Mouse (Mus musculus): ENCODE data around the gene Ifit2. TPM values are rescaled to one million over a fixed set of nuclear protein-coding genes. Genes with fewer than 3 reads are reported as not detected.

Gene Ifit2
- polyA plus RNA-seq, 1 experiment from 2014 or later: 6.4 TPM

DNA sequence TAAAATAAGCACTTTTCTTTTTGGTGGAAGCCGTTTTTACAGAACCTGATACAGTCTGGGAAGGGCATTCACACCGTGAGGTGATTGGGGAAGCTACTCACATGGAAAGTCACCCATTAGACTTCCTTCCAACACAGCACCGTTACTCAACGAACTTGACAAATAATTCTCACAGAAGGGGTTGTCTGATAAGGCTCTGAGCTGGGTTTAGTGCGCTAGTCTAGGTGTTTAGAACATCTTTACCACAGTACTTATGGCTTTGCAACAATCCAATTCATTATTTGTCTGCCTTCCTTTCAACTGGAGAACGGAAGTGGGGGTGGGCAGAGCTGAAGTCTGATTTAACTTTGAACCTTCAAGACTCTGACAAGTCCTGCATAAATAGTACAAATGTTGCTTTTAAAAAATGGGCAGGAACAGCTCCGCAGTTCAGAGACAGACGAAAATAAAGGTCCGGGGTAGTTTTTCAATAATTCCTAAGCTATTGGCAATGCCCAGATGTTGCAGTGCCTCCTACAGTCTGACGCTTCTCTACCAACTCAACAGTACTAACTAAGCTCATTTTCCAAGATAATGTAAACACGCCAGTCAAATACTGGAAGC, 24.1 kb upstream of the Ifit2 start:
- H3K27me3 ChIP-seq (ENCODE audit: control insufficient read depth, insufficient read depth, low read length): no peaks in the 10 kb centered on the region
- peak overlapping the region; percentile 60 for H3K4me3 ChIP-seq (ENCODE audit: low read depth, low read length)
- H3K4me2 ChIP-seq (ENCODE audit: low read depth, low read length, severe bottlenecking): peak overlapping the region; percentile 61
- H3K4me1 ChIP-seq (replicated peaks; ENCODE audit: control insufficient read depth, insufficient read depth, low read length): peaks cover 2% of the 10 kb centered on the region; the same call in 1 of the 2 replicates
- WGBS: 43% methylated on average over 11 of the region's 11 CpGs
- peak overlapping the region; percentile 58 for H3K9ac ChIP-seq (ENCODE audit: low read length)
- no peaks in the 10 kb centered on the region for H3K9me3 ChIP-seq (ENCODE audit: control insufficient read depth, low read length)
- no peaks in the 10 kb centered on the region for H3K36me3 ChIP-seq (ENCODE audit: control insufficient read depth, insufficient read depth, low read length)
- DNase-seq (ENCODE audit: low spot score) (no peak), ATAC-seq (replicated peaks; ENCODE audit: low FRiP score) (peak; percentile 9; the same call in 1 of the 2 replicates)
- H3K27ac ChIP-seq (ENCODE audit: low read depth, low read length): no peak overlapping the region

DNA sequence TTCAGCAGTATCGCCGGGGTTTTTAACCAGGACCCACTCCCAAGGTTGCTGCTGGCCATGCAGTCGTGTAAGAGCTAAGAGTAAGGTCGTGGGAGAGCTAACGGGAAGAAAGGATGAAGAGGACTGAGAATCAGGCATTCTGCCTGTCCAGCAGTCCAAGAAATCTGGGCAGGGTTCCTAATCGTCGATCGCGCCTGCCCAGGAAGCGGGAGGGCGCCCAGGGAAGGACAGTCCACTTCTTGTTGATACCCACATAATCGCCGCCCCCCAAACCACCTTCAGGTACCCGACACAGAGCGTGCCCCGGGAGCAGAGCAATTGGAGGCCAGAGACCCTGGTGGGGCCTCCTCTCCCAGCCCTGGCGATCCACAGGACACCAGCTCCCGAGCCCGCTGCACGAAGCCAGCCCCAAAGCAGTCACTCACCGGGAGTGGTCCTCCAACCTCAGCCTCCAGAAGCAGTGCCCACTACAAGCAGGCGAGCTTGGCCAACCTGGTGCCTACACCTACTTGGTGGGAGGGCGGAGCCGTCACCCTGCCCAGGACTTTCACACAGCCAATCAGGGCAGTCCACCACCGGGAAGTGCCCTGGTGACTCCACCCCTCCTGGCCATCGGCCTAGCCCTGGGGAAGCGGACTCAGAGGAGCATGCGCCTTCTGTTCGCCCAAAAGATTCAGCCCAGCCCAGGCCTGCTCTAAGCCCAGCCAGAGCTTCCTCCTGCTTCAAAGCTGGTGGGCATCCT, 23.4 kb upstream of the Ifit2 start, which contains the start of gene Lipa:
Lipa (minus strand) TSS at position 534 of the 742 bp plus-strand sequence.
- Histone ChIP-seq H3K4me2 (ENCODE audit: low read depth, low read length, severe bottlenecking) (peak within 1 kb of the TSS; percentile 61), H3K4me3 (ENCODE audit: low read depth, low read length) (peak within 1 kb of the TSS; percentile 60), H3K27ac (ENCODE audit: low read depth, low read length) (no peak within 1 kb of the TSS), H3K27me3 (ENCODE audit: control insufficient read depth, insufficient read depth, low read length) (no peaks in the 10 kb centered on the region), H3K9me3 (ENCODE audit: control insufficient read depth, low read length) (no peaks in the 10 kb centered on the region), H3K36me3 (ENCODE audit: control insufficient read depth, insufficient read depth, low read length) (no peaks in the 10 kb centered on the region), H3K9ac (ENCODE audit: low read length) (peak within 1 kb of the TSS; percentile 58), H3K4me1 (replicated peaks; ENCODE audit: control insufficient read depth, insufficient read depth, low read length) (peaks cover 2% of the 10 kb centered on the region; the same call in 1 of the 2 replicates)
- WGBS: under 1% methylated on average over 29 of the region's 29 CpGs
- DNase-seq (ENCODE audit: low spot score) (peak; percentile 92), ATAC-seq (replicated peaks; ENCODE audit: low FRiP score) (peak; percentile 100)

DNA sequence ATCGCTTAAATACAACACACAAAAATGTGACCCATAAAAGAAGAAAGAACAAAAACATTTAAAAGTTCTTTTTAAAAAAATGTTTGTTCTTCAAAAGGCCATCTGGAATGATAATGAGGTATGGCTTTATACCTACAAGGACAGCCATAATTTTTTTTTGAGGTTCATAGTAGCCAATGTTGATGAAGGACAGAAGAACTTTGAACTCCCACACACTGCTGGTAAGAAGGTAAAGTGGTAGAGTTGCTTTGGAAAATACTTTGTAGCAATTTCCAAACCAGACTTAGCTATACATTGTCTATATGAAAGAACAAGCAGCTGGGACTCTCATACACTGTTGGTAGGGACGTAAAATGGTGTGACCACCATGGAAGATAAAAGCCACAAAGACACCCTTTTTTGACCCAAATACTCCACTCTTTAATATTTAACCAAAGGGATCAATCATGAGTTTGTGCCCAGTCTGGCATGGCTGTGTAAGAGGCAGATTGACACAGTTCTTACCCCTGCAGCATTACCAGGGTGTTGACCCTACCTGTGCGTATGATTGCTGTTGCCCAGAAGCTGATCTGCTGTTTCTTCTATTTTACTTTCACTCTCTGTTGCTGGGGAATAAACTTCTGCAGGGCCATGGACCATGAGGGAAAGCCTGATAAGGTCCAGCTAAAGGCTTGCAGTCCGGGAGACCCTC, 18.3 kb upstream of the Ifit2 start:
- H3K27me3 ChIP-seq (ENCODE audit: control insufficient read depth, insufficient read depth, low read length): no peaks in the 10 kb centered on the region
- no peak overlapping the region for H3K4me2 ChIP-seq (ENCODE audit: low read depth, low read length, severe bottlenecking)
- no peak overlapping the region for H3K27ac ChIP-seq (ENCODE audit: low read depth, low read length)
- WGBS: 95% methylated on average over 4 of the region's 4 CpGs
- ATAC-seq (replicated peaks; ENCODE audit: low FRiP score) (no peak), DNase-seq (ENCODE audit: low spot score) (no peak)
- no peaks in the 10 kb centered on the region for H3K9me3 ChIP-seq (ENCODE audit: control insufficient read depth, low read length)
- no peak overlapping the region for H3K9ac ChIP-seq (ENCODE audit: low read length)
- no peak overlapping the region for H3K4me3 ChIP-seq (ENCODE audit: low read depth, low read length)
- H3K4me1 ChIP-seq (replicated peaks; ENCODE audit: control insufficient read depth, insufficient read depth, low read length): no peaks in the 10 kb centered on the region
- H3K36me3 ChIP-seq (ENCODE audit: control insufficient read depth, insufficient read depth, low read length): no peaks in the 10 kb centered on the region

DNA sequence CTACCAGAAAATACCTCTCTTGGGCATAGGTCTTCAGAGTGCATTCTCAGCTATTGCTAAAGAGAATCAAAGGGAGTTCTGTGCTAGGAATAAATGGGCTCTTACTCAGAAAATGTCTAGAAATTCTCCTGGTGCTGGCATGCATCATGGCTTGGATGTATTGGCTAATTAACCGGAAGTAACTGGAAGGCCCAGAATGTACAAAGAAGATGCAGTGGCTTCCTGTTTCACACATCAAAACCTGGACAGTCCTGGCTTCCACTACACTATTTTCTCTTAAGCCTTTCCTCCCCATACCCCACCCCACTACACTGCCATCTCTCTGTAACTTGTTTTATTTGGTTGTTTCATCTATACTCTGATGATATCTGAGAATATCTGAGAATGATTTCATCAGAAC, 11.1 kb upstream of the Ifit2 start:
- Histone ChIP-seq H3K27me3 (ENCODE audit: control insufficient read depth, insufficient read depth, low read length) (no peaks in the 10 kb centered on the region), H3K36me3 (ENCODE audit: control insufficient read depth, insufficient read depth, low read length) (no peaks in the 10 kb centered on the region), H3K9ac (ENCODE audit: low read length) (no peak overlapping the region), H3K27ac (ENCODE audit: low read depth, low read length) (no peak overlapping the region), H3K4me3 (ENCODE audit: low read depth, low read length) (no peak overlapping the region), H3K4me2 (ENCODE audit: low read depth, low read length, severe bottlenecking) (no peak overlapping the region), H3K9me3 (ENCODE audit: control insufficient read depth, low read length) (no peaks in the 10 kb centered on the region), H3K4me1 (replicated peaks; ENCODE audit: control insufficient read depth, insufficient read depth, low read length) (no peaks in the 10 kb centered on the region)
- no peak for DNase-seq (ENCODE audit: low spot score)
- WGBS: 71% methylated on average over 1 of the region's 1 CpGs
- ATAC-seq (replicated peaks; ENCODE audit: low FRiP score): no peak

DNA sequence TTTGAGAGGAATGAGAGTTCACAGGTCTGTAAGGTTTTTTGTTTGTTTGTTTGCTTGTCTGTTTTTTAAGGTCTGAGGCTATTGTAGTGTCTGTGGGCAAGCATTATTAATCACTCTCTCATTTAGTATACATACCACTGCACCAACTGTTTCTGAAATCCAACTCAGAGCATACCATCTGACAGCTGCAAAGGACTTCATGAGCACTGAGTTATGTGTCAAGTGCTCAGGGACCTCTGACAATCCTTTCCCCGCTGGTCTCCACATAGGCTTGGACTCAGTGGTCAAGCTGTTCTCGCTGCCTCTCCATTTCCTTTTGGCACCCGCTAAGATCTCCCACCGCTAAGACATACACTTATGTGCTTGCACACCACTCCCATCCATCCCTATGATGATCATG, 4.3 kb upstream of the Ifit2 start:
- no peak overlapping the region for H3K9ac ChIP-seq (ENCODE audit: low read length)
- no peak for DNase-seq (ENCODE audit: low spot score)

DNA sequence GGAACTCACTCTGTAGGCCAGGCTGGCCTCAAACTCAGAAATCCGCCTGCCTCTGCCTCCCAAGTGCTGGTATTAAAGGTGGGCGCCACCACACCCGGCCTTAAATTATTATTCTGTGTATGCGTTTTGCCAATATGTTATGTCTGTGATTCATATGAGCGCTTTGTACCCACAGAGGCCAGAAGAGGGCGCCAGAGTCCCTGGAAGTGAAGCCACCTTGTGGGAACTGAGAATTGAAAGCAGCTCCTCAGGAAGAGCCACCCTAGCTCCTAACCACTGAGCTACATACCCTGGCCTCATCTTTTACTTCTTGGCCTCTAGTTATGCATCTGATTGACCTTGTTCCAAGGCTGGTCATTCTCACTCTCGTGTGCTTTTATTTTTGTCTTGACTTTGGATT, 2.5 kb upstream of the Ifit2 start:
- Histone ChIP-seq H3K27me3 (ENCODE audit: control insufficient read depth, insufficient read depth, low read length) (no peaks in the 10 kb centered on the region), H3K27ac (ENCODE audit: low read depth, low read length) (no peak overlapping the region), H3K9ac (ENCODE audit: low read length) (no peak overlapping the region), H3K4me1 (replicated peaks; ENCODE audit: control insufficient read depth, insufficient read depth, low read length) (no peaks in the 10 kb centered on the region; the same call in 1 of the 2 replicates), H3K9me3 (ENCODE audit: control insufficient read depth, low read length) (no peaks in the 10 kb centered on the region), H3K36me3 (ENCODE audit: control insufficient read depth, insufficient read depth, low read length) (no peaks in the 10 kb centered on the region), H3K4me3 (ENCODE audit: low read depth, low read length) (no peak overlapping the region), H3K4me2 (ENCODE audit: low read depth, low read length, severe bottlenecking) (no peak overlapping the region)
- DNase-seq (ENCODE audit: low spot score) (peak; percentile 79), ATAC-seq (replicated peaks; ENCODE audit: low FRiP score) (no peak)
- WGBS: 30% methylated on average over 7 of the region's 7 CpGs

More for the DNA sequence above, 4.3 kb upstream of the Ifit2 start:
- no peak overlapping the region for H3K27ac ChIP-seq (ENCODE audit: low read depth, low read length)
- H3K4me1 ChIP-seq (replicated peaks; ENCODE audit: control insufficient read depth, insufficient read depth, low read length): no peaks in the 10 kb centered on the region
- ATAC-seq (replicated peaks; ENCODE audit: low FRiP score): no peak
- 87% methylated on average over 4 of the region's 4 CpGs for WGBS
- H3K36me3 ChIP-seq (ENCODE audit: control insufficient read depth, insufficient read depth, low read length): no peaks in the 10 kb centered on the region
- H3K27me3 ChIP-seq (ENCODE audit: control insufficient read depth, insufficient read depth, low read length): no peaks in the 10 kb centered on the region
- H3K4me3 ChIP-seq (ENCODE audit: low read depth, low read length): no peak overlapping the region
- H3K4me2 ChIP-seq (ENCODE audit: low read depth, low read length, severe bottlenecking): no peak overlapping the region
- H3K9me3 ChIP-seq (ENCODE audit: control insufficient read depth, low read length): no peaks in the 10 kb centered on the region

DNA sequence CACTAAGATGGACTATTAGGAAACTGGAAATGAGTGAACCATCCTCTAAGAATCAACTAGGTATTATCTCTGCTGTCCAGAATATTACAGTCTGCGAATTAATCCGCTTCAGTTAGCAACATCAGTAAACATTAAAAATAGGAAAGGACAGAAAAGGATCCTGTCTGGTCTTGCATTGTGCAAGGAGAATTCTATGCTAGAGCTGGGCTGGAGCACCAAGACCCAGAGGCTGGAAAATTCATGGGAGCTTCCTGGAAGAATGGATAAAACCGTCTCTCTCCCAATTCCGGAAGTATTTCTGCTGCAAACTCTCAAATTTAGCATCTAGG, 325 bp upstream of the Ifit2 start:
- ATAC-seq (replicated peaks; ENCODE audit: low FRiP score) (peak; percentile 11), DNase-seq (ENCODE audit: low spot score) (no peak)
- H3K27ac ChIP-seq (ENCODE audit: low read depth, low read length): no peak overlapping the region

DNA sequence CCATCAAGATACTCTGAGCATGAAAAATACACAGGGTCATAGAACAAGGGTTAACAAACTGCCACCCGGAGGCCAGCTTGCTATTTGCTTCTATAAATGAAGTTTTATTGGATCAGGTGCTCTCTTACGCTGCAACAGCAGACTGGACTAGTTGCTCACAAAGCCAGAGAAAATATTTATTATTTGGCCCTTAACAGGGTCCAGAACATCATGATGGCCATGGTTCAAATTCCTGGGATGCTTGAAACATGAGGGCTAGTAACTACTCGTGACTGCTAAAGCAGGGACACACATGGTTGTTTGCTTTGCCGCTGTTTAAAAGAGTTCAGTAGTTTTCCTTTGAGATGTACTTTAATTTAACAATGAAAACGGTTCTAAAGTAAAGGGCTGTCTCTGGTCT, 1.5 kb downstream of the Ifit2 start:
- Histone ChIP-seq H3K9me3 (ENCODE audit: control insufficient read depth, low read length) (no peaks in the 10 kb centered on the region; the same call in 1 of the 2 replicates), H3K36me3 (ENCODE audit: control insufficient read depth, insufficient read depth, low read length) (no peaks in the 10 kb centered on the region), H3K4me2 (ENCODE audit: low read depth, low read length, severe bottlenecking) (no peak overlapping the region), H3K27me3 (ENCODE audit: control insufficient read depth, insufficient read depth, low read length) (no peaks in the 10 kb centered on the region), H3K4me3 (ENCODE audit: low read depth, low read length) (no peak overlapping the region), H3K4me1 (replicated peaks; ENCODE audit: control insufficient read depth, insufficient read depth, low read length) (no peaks in the 10 kb centered on the region; the same call in 1 of the 2 replicates), H3K9ac (ENCODE audit: low read length) (no peak overlapping the region), H3K27ac (ENCODE audit: low read depth, low read length) (no peak overlapping the region)
- no peak for ATAC-seq (replicated peaks; ENCODE audit: low FRiP score)
- WGBS: 75% methylated on average over 5 of the region's 5 CpGs
- DNase-seq (ENCODE audit: low spot score): no peak

More for the DNA sequence above, 325 bp upstream of the Ifit2 start:
- 30% methylated on average over 4 of the region's 4 CpGs for WGBS
- H3K4me1 ChIP-seq (replicated peaks; ENCODE audit: control insufficient read depth, insufficient read depth, low read length): no peaks in the 10 kb centered on the region; the same call in 1 of the 2 replicates
- peak overlapping the region; percentile 43 for H3K4me3 ChIP-seq (ENCODE audit: low read depth, low read length)
- H3K9ac ChIP-seq (ENCODE audit: low read length): peak overlapping the region; percentile 51
- H3K4me2 ChIP-seq (ENCODE audit: low read depth, low read length, severe bottlenecking): peak overlapping the region; percentile 61
- no peaks in the 10 kb centered on the region for H3K27me3 ChIP-seq (ENCODE audit: control insufficient read depth, insufficient read depth, low read length)
- H3K36me3 ChIP-seq (ENCODE audit: control insufficient read depth, insufficient read depth, low read length): no peaks in the 10 kb centered on the region
- H3K9me3 ChIP-seq (ENCODE audit: control insufficient read depth, low read length): no peaks in the 10 kb centered on the region; the same call in 1 of the 2 replicates

Data from forebrain, embryonic 11.5 days (tissue).